Mouse (Mus musculus): ENCODE measurements around the gene Plcb1. TPM values are rescaled to one million over a fixed set of nuclear protein-coding genes. Genes with fewer than 3 reads are reported as not detected.

The Plcb1 gene
- total RNA-seq, 2 experiments from 2014 or later, result 59.9 to 62.6 TPM

DNA sequence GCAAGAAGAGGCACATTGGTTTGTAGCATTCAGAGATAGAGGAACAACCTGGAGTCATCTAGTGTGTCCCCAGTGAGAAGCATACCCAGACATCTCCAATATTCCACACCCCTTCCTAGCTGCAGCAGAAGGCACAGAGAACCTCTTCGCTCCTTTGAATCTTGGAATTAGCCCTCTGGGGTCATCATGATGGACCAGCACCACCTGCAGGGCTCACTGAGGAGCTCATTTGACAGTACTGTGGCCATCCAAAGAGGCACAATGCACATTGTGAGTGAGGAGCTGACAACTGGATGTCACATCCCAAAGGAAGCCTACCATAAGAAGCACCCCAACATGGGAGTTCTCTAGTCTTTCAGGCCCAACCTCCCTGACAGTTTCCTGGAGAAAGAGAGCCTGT, 50.2 kb downstream of the Plcb1 start:
- no peak for DNase-seq (ENCODE audit: low spot score in 2 of 2)

GRCm38 (mm10) chr2:134838185-134838584, 52.3 kb downstream of the Plcb1 start:
- DNase-seq (ENCODE audit: low spot score in 2 of 2), result no peak

DNA sequence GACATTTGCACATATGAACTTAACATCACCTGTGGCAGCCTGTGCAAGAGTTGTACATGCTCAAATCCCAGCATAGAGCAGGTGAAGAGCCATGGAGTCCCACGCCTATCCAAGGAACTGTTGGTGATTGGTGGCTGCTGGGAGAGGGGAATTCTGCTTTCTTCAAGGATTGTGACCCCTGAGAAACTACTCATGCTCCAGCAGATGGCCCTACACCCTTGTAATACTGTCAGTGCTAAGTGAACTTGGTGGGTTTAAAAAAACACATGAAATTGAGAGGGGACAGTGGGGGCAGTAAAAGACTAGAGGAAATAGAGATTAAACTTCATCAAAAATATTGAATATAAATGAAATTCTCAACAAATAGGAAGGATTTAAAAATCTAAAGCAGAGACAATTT, 53.0 kb downstream of the Plcb1 start:
- DNase-seq (ENCODE audit: low spot score in 2 of 2), result no peak

DNA sequence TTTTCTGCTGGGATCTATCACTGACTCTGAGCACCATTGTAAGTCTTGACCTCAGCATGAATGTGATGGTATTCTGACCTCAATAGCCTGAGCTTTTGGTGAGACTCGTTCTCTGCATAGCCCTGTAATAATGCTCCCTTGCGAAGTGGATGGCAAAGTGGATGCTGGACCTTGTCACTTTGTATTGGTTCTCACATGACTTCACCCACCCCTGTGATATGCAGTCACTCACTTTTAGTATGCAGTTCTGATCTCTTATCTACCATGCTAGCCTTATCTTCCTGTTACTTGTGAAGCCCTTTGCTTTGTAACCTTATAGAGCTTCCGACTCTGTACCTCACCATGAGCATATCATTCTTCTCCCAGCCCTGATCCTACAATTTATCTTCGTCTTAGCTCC, 57.0 kb downstream of the Plcb1 start:
- no peak for DNase-seq (ENCODE audit: low spot score in 2 of 2)

- no peak for DNase-seq (ENCODE audit: low spot score in 2 of 2)
Observed at GRCm38 (mm10) chr2:134844391-134845238, 58.7 kb downstream of the Plcb1 start.

GRCm38 (mm10) chr2:134845239-134845738, 59.4 kb downstream of the Plcb1 start:
- no peak for DNase-seq (ENCODE audit: low spot score in 2 of 2)

- no peak for DNase-seq (ENCODE audit: low spot score in 2 of 2)
Observed at GRCm38 (mm10) chr2:134846555-134846954, 60.7 kb downstream of the Plcb1 start.

GRCm38 (mm10) chr2:134851189-134852171, 65.6 kb downstream of the Plcb1 start:
- no peak for DNase-seq (ENCODE audit: low spot score in 2 of 2)

- DNase-seq (ENCODE audit: low spot score in 2 of 2), result no peak
Observed at GRCm38 (mm10) chr2:134856239-134856638, 70.4 kb downstream of the Plcb1 start.

GRCm38 (mm10) chr2:134856691-134857090, 70.8 kb downstream of the Plcb1 start:
- no peak for DNase-seq (ENCODE audit: low spot score in 2 of 2)

- DNase-seq (ENCODE audit: low spot score in 2 of 2), result peak in 1 of 2 experiments; percentile 38
Observed at GRCm38 (mm10) chr2:134864985-134865645, 79.2 kb downstream of the Plcb1 start.

GRCm38 (mm10) chr2:134867381-134867780, 81.5 kb downstream of the Plcb1 start:
- DNase-seq (ENCODE audit: low spot score in 2 of 2), result no peak

DNA sequence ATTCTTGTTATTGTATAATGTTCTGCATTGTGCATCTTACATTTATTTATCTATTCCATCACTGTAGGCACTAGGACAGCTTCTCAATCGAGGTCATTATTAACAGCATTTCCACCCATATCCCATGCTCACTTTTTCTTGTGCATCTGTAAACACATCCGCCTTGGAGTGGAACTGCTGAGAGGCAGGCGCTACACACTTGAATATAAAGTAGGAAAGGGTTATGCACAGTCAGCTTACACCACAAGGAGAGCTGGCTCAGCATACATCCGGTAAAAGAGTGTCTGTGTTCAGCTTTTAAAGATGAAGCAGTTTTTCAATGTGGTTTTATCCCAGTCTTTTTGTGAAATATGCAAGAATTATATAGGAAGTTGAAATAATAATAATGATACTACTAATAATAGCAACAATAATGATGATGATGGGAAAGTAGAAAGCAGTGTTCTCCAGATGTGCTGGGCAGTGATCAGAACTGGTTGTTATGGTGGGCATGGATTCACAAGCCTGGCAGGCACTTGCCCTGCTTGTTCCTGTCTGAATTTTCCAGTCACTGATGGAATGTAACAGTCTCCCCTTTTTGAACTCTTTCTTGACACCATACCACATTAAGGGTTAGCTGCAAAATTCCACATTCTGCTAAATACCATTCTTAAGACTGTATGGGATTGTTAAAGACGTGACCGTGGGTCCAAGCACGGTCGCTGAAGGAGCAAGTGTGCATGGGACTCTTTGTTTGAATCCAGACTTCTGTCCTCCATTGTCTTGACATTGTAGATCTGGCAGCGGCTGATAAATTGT, 86.0 kb downstream of the Plcb1 start:
- no peak for DNase-seq (ENCODE audit: low spot score in 2 of 2)

GRCm38 (mm10) chr2:134872490-134872781, 86.6 kb downstream of the Plcb1 start:
- no peak for DNase-seq (ENCODE audit: low spot score in 2 of 2)

DNA sequence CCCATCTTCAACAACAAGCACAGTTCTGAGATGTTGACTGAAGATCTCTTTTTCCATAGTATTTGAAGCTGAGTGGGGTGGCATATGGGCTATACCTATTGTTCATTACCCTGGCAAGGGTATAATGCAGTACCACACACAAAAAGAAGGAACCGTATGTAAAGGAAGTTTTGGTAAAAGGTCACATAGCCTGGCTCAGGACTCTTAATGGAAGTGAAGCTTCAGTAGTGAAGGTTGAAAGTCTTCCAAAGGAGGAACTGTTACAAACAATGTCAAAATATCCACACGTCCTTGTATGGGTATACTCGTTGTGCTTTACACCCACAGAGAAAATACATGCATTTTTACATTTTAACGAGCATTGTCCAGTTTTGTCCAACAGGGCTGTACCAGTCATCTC, 91.3 kb downstream of the Plcb1 start:
- no peak for DNase-seq (ENCODE audit: low spot score in 2 of 2)

- DNase-seq (ENCODE audit: low spot score in 2 of 2), result no peak
Observed at GRCm38 (mm10) chr2:134891207-134891606, 105.3 kb downstream of the Plcb1 start.

DNA sequence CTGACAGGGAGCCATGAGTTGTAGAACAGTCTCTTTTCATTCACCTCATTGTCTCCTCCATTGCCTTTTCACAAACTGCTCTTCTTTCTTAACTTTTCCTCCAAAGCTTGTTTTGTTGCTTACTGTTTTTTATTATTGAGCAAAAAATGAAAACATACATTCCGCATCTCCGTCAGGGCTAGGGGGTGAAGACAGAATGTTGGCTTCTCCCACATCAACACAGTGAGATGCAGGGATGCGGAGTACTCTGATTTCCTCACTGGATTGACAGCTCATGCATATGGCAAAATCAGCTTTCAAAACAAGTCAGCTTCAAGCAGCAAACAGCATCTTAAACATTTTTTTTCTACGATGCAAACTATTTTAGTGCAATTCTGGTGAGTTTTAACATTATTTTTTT, 108.9 kb downstream of the Plcb1 start:
- DNase-seq (ENCODE audit: low spot score in 2 of 2), result no peak

DNA sequence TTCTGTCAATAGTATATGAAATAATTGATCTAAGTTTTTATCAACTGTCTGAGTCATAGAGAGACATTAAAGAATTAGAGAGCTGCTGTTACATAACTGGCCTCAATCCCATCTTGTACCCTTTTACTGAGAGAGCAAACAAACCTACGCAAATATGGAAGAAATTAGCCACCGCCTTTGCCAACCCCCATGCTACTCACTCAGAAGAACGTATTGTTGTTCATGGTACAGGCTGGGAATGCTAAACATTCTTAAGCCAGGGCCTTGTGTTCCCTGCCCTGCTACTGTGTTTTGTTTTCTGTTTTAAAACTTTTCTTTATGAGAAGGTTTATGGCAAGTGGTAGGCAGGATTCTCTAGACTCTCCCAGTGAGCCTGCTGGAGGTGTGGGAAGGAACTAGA, 110.3 kb downstream of the Plcb1 start:
- DNase-seq (ENCODE audit: low spot score in 2 of 2), result no peak

GRCm38 (mm10) chr2:134897083-134897482, 111.2 kb downstream of the Plcb1 start:
- no peak for DNase-seq (ENCODE audit: low spot score in 2 of 2)

DNA sequence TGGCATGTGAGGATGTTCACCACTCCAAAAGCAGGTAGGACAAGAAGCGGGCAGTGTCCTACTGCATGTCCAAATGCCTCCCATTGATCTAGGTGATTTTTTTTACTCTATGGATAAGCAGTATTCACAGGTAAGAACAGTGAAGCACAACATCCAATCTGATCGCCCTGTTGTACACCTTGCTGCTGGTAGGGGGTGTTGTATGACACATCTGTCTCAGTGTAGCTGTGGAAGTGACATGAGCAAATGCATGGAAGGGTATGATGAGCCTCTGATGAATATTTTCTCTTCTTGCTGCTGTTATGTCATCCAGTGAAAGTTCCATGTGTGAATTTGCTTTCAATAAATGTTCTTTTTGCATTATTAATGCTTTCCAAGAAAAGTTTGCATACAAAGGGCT, 115.7 kb downstream of the Plcb1 start:
- DNase-seq (ENCODE audit: low spot score in 2 of 2), result no peak

DNA sequence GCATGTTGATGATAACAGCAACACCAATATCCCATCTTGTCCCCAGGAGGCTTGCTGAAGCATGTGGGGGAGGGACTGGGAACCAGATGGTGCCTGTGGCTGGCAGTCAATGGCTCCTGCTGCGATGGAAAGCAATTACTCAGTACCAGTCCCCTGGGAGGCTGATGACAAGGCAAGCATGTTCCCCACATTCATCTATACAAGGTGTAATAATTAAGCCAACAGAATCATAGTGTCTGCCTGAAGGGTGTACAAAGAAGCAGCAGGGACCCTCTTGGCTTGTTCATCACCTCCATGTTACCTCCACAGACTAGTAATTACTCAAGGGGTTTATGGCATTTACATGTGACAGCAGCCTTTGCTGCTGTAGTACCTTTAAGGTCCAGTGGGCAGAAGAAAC, 125.0 kb downstream of the Plcb1 start:
- DNase-seq (ENCODE audit: low spot score in 2 of 2), result no peak
